Mouse (Mus musculus): ENCODE measurements around the gene Smim7. TPM values are rescaled to one million over a fixed set of nuclear protein-coding genes. Genes with fewer than 3 reads are reported as not detected.

Gene Smim7
- 103 and 108 TPM in 2 replicates for polyA plus RNA-seq (2014; fragmentation: Nextera tagmentation; extraction: Ambion mirVana)

- H3K9me3 ChIP-seq (replicated peaks; ENCODE audit: control insufficient read depth, low read length), result no peaks in the 10 kb centered on the region
- peak within 1 kb of the TSS; percentile 97 for H3K4me2 ChIP-seq (ENCODE audit: low read length)
- H3K4me3 ChIP-seq (ENCODE audit: low read depth, low read length), result peak within 1 kb of the TSS; percentile 70
- no peaks in the 10 kb centered on the region for H3K27me3 ChIP-seq (replicated peaks; ENCODE audit: control insufficient read depth, insufficient read depth, low read length)
- WGBS, result under 1% methylated on average over 52 of the region's 52 CpGs
- DNase-seq (ENCODE audit: low spot score), result peak; percentile 99
- H3K36me3 ChIP-seq (ENCODE audit: control insufficient read depth, insufficient read depth, low read length), result peaks cover 39% of the 10 kb centered on the region
- peak within 1 kb of the TSS; percentile 82 for H3K27ac ChIP-seq (ENCODE audit: low read depth, low read length)
- H3K4me1 ChIP-seq (ENCODE audit: control insufficient read depth, insufficient read depth, low read length), result peaks cover 14% of the 10 kb centered on the region
- peak within 1 kb of the TSS; percentile 79 for H3K9ac ChIP-seq (ENCODE audit: low read length)
- ATAC-seq, result peak; percentile 96
Observed at GRCm38 (mm10) chr8:72570633-72571610, at the start of gene Smim7. Gene Smim7 (minus strand): TSS chr8:72571088.

GRCm38 (mm10) chr8:72590198-72590597 is 19.3 kb upstream of the Smim7 start:
- Histone ChIP-seq H3K4me1 (ENCODE audit: control insufficient read depth, insufficient read depth, low read length) (no peaks in the 10 kb centered on the region), H3K27me3 (replicated peaks; ENCODE audit: control insufficient read depth, insufficient read depth, low read length) (no peaks in the 10 kb centered on the region), H3K36me3 (ENCODE audit: control insufficient read depth, insufficient read depth, low read length) (no peaks in the 10 kb centered on the region), H3K4me2 (ENCODE audit: low read length) (no peak overlapping the region), H3K9me3 (replicated peaks; ENCODE audit: control insufficient read depth, low read length) (no peaks in the 10 kb centered on the region), H3K9ac (ENCODE audit: low read length) (no peak overlapping the region), H3K27ac (ENCODE audit: low read depth, low read length) (no peak overlapping the region), H3K4me3 (ENCODE audit: low read depth, low read length) (no peak overlapping the region)
- WGBS, result 54% methylated on average over 2 of the region's 2 CpGs
- DNase-seq (ENCODE audit: low spot score) (peak; percentile 10), ATAC-seq (no peak)

GRCm38 (mm10) chr8:72589286-72589685 is 18.4 kb upstream of the Smim7 start:
- H3K4me3 ChIP-seq (ENCODE audit: low read depth, low read length), result no peak overlapping the region
- no peaks in the 10 kb centered on the region for H3K4me1 ChIP-seq (ENCODE audit: control insufficient read depth, insufficient read depth, low read length)

GRCm38 (mm10) chr8:72588865-72589264 is 18.0 kb upstream of the Smim7 start:
- 91% methylated on average over 10 of the region's 10 CpGs for WGBS
- H3K27me3 ChIP-seq (replicated peaks; ENCODE audit: control insufficient read depth, insufficient read depth, low read length), result no peaks in the 10 kb centered on the region
- no peaks in the 10 kb centered on the region for H3K4me1 ChIP-seq (ENCODE audit: control insufficient read depth, insufficient read depth, low read length)
- no peaks in the 10 kb centered on the region for H3K36me3 ChIP-seq (ENCODE audit: control insufficient read depth, insufficient read depth, low read length)
- DNase-seq (ENCODE audit: low spot score) (no peak), ATAC-seq (no peak)
- H3K9ac ChIP-seq (ENCODE audit: low read length), result no peak overlapping the region
- H3K4me2 ChIP-seq (ENCODE audit: low read length), result no peak overlapping the region
- no peaks in the 10 kb centered on the region for H3K9me3 ChIP-seq (replicated peaks; ENCODE audit: control insufficient read depth, low read length)
- no peak overlapping the region for H3K4me3 ChIP-seq (ENCODE audit: low read depth, low read length)
- H3K27ac ChIP-seq (ENCODE audit: low read depth, low read length), result no peak overlapping the region

More at GRCm38 (mm10) chr8:72589286-72589685, 18.4 kb upstream of the Smim7 start:
- Histone ChIP-seq H3K9me3 (replicated peaks; ENCODE audit: control insufficient read depth, low read length) (no peaks in the 10 kb centered on the region), H3K4me2 (ENCODE audit: low read length) (no peak overlapping the region), H3K36me3 (ENCODE audit: control insufficient read depth, insufficient read depth, low read length) (no peaks in the 10 kb centered on the region), H3K27me3 (replicated peaks; ENCODE audit: control insufficient read depth, insufficient read depth, low read length) (no peaks in the 10 kb centered on the region), H3K9ac (ENCODE audit: low read length) (no peak overlapping the region), H3K27ac (ENCODE audit: low read depth, low read length) (no peak overlapping the region)
- WGBS, result 79% methylated on average over 7 of the region's 7 CpGs
- no peak for ATAC-seq
- DNase-seq (ENCODE audit: low spot score), result no peak

GRCm38 (mm10) chr8:72587806-72588205 is 16.9 kb upstream of the Smim7 start:
- DNase-seq (ENCODE audit: low spot score), result peak; percentile 20
- H3K27me3 ChIP-seq (replicated peaks; ENCODE audit: control insufficient read depth, insufficient read depth, low read length), result no peaks in the 10 kb centered on the region

GRCm38 (mm10) chr8:72584390-72584789 is 13.5 kb upstream of the Smim7 start:
- no peak overlapping the region for H3K9ac ChIP-seq (ENCODE audit: low read length)
- H3K27ac ChIP-seq (ENCODE audit: low read depth, low read length), result no peak overlapping the region
- no peak overlapping the region for H3K4me2 ChIP-seq (ENCODE audit: low read length)
- no peaks in the 10 kb centered on the region for H3K4me1 ChIP-seq (ENCODE audit: control insufficient read depth, insufficient read depth, low read length)
- H3K4me3 ChIP-seq (ENCODE audit: low read depth, low read length), result no peak overlapping the region
- DNase-seq (ENCODE audit: low spot score) (no peak), ATAC-seq (no peak)
- WGBS, result 79% methylated on average over 6 of the region's 6 CpGs
- no peaks in the 10 kb centered on the region for H3K27me3 ChIP-seq (replicated peaks; ENCODE audit: control insufficient read depth, insufficient read depth, low read length)
- H3K9me3 ChIP-seq (replicated peaks; ENCODE audit: control insufficient read depth, low read length), result no peaks in the 10 kb centered on the region
- H3K36me3 ChIP-seq (ENCODE audit: control insufficient read depth, insufficient read depth, low read length), result no peaks in the 10 kb centered on the region

More at GRCm38 (mm10) chr8:72587806-72588205, 16.9 kb upstream of the Smim7 start:
- no peaks in the 10 kb centered on the region for H3K36me3 ChIP-seq (ENCODE audit: control insufficient read depth, insufficient read depth, low read length)
- no peaks in the 10 kb centered on the region for H3K9me3 ChIP-seq (replicated peaks; ENCODE audit: control insufficient read depth, low read length)
- ATAC-seq, result no peak
- no peak overlapping the region for H3K4me3 ChIP-seq (ENCODE audit: low read depth, low read length)
- 60% methylated on average over 6 of the region's 6 CpGs for WGBS
- no peak overlapping the region for H3K4me2 ChIP-seq (ENCODE audit: low read length)
- H3K9ac ChIP-seq (ENCODE audit: low read length), result no peak overlapping the region
- H3K4me1 ChIP-seq (ENCODE audit: control insufficient read depth, insufficient read depth, low read length), result no peaks in the 10 kb centered on the region
- no peak overlapping the region for H3K27ac ChIP-seq (ENCODE audit: low read depth, low read length)

- no peak overlapping the region for H3K9ac ChIP-seq (ENCODE audit: low read length)
- no peaks in the 10 kb centered on the region for H3K4me1 ChIP-seq (ENCODE audit: control insufficient read depth, insufficient read depth, low read length)
- no peaks in the 10 kb centered on the region for H3K27me3 ChIP-seq (replicated peaks; ENCODE audit: control insufficient read depth, insufficient read depth, low read length)
- WGBS, result 86% methylated on average over 7 of the region's 7 CpGs
- no peaks in the 10 kb centered on the region for H3K9me3 ChIP-seq (replicated peaks; ENCODE audit: control insufficient read depth, low read length)
- ATAC-seq (no peak), DNase-seq (ENCODE audit: low spot score) (peak; percentile 13)
- H3K36me3 ChIP-seq (ENCODE audit: control insufficient read depth, insufficient read depth, low read length), result no peaks in the 10 kb centered on the region
- no peak overlapping the region for H3K4me3 ChIP-seq (ENCODE audit: low read depth, low read length)
- H3K4me2 ChIP-seq (ENCODE audit: low read length), result no peak overlapping the region
- H3K27ac ChIP-seq (ENCODE audit: low read depth, low read length), result no peak overlapping the region
Observed at GRCm38 (mm10) chr8:72583056-72583771, 12.3 kb upstream of the Smim7 start.

- Histone ChIP-seq H3K4me1 (ENCODE audit: control insufficient read depth, insufficient read depth, low read length) (no peaks in the 10 kb centered on the region), H3K4me3 (ENCODE audit: low read depth, low read length) (no peak overlapping the region), H3K4me2 (ENCODE audit: low read length) (no peak overlapping the region), H3K9ac (ENCODE audit: low read length) (no peak overlapping the region), H3K27ac (ENCODE audit: low read depth, low read length) (no peak overlapping the region), H3K9me3 (replicated peaks; ENCODE audit: control insufficient read depth, low read length) (no peaks in the 10 kb centered on the region), H3K36me3 (ENCODE audit: control insufficient read depth, insufficient read depth, low read length) (no peaks in the 10 kb centered on the region), H3K27me3 (replicated peaks; ENCODE audit: control insufficient read depth, insufficient read depth, low read length) (no peaks in the 10 kb centered on the region)
- no peak for DNase-seq (ENCODE audit: low spot score)
- WGBS, result 66% methylated on average over 9 of the region's 9 CpGs
- no peak for ATAC-seq
Observed at GRCm38 (mm10) chr8:72579374-72579773, 8.5 kb upstream of the Smim7 start.

Measured in forebrain, embryonic 14.5 days (tissue).